Mouse (Mus musculus) testis, adult 2 months (tissue): ENCODE results near the gene Clcn1. TPM values are rescaled to one million over a fixed set of nuclear protein-coding genes. Genes with fewer than 3 reads are reported as not detected.

ENCODE experiments used
- H3K27ac ChIP-seq: fragments of 200-500 bp; 2 replicates; pipeline ENCODE4 v1.5.1; 2012; ENCODE audit warnings: low read depth, low read length; ENCODE audit not compliant: control insufficient read depth, insufficient read depth
- H3K27me3 ChIP-seq: fragments of 200-500 bp; 2 replicates; pipeline ENCODE4 v1.6.1; 2012; ENCODE audit warnings: mild to moderate bottlenecking, low read length, moderate library complexity; ENCODE audit not compliant: control insufficient read depth, insufficient read depth
- H3K36me3 ChIP-seq: fragments of 200-500 bp; 2 replicates; pipeline ENCODE4 v1.6.1; 2012; ENCODE audit warnings: mild to moderate bottlenecking, low read length; ENCODE audit not compliant: control insufficient read depth, insufficient read depth
- H3K4me1 ChIP-seq: fragments of 200-500 bp; 2 replicates; pipeline ENCODE4 v1.6.1; 2012; ENCODE audit warnings: low read length; ENCODE audit not compliant: control insufficient read depth, insufficient read depth
- H3K4me3 ChIP-seq: fragments of 200-500 bp; 2 replicates; pipeline ENCODE4 v1.5.1; 2012; ENCODE audit warnings: low read depth, mild to moderate bottlenecking, low read length, moderate library complexity, mixed read lengths; ENCODE audit not compliant: control insufficient read depth
- CTCF ChIP-seq: fragments of 200-500 bp; IDR thresholded peaks from 2 replicates; pipeline ENCODE4 v1.5.1; 2012; ENCODE audit warnings: low read depth, mild to moderate bottlenecking, inconsistent platforms, low read length, moderate library complexity; ENCODE audit not compliant: control insufficient read depth, insufficient read depth, insufficient replicate concordance
- POLR2A ChIP-seq: fragments of 200-500 bp; IDR thresholded peaks from 2 replicates; pipeline ENCODE4 v1.6.1; 2012; ENCODE audit warnings: low read depth, mild to moderate bottlenecking, inconsistent platforms, low read length, moderate library complexity; ENCODE audit not compliant: control insufficient read depth
- polyA plus RNA-seq: library from polyadenylated mRNA; depleted of rRNA; stranded (reverse); fragments of >200 nt; gene quantifications from 2 replicates; pipeline ENCODE4 v1.2.3, GENCODE M21; 2012

Clcn1 gene
- polyA plus RNA-seq, 1 experiment: 0.84 TPM

DNA sequence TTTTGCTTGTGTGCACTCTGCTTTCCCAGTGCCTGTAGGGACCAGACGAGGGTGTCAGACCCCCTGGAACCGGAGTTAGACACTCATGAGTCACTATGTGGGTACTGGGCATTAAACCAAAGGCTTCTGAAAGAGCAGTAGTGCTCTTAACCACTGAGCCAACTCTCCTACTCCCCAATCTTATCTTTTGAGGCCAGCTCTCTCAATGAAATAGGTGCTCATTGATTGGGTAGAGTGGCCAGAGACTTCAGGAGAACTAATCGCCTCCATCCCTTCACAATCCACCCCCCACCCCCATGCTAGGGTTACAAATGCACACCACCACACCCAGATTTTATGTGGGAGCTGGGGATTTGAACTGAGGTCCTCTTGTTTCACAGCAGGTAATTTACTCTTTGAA is 42.3 kb downstream of the Clcn1 start:
- no peak for TF ChIP-seq CTCF
- TF ChIP-seq POLR2A: no peak

DNA sequence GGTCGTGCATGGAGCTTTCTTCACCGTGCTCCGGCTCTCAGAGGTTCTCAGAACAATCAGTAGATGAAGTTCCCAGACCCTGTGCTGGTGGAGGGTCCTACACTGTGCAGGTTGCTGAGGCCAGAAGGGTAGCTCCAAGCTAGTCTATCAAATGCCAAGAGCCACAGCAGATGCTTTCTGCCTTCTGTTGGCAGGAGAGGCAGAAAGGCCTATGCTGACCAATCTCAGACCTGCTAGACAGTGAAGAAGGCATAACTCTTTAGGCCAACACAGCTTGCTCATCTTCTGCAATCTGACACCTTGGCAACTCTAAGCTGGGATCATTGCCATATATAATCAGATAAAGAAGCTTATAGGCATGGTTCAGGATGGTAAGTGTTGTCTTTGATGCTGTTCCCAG is 43.7 kb downstream of the Clcn1 start:
- no peak overlapping the region for H3K4me3 ChIP-seq
- H3K27ac ChIP-seq: no peak overlapping the region
- no peaks in the 10 kb centered on the region for H3K27me3 ChIP-seq
- H3K36me3 ChIP-seq: no peaks in the 10 kb centered on the region
- no peaks in the 10 kb centered on the region for H3K4me1 ChIP-seq
- TF ChIP-seq CTCF: no peak
- TF ChIP-seq POLR2A: no peak

More for the DNA sequence above, 42.3 kb downstream of the Clcn1 start:
- Histone ChIP-seq H3K4me3 (no peak overlapping the region), H3K27ac (no peak overlapping the region), H3K4me1 (peaks cover 4% of the 10 kb centered on the region), H3K36me3 (no peaks in the 10 kb centered on the region), H3K27me3 (peaks cover 4% of the 10 kb centered on the region; the same call in 1 of the 2 replicates)

DNA sequence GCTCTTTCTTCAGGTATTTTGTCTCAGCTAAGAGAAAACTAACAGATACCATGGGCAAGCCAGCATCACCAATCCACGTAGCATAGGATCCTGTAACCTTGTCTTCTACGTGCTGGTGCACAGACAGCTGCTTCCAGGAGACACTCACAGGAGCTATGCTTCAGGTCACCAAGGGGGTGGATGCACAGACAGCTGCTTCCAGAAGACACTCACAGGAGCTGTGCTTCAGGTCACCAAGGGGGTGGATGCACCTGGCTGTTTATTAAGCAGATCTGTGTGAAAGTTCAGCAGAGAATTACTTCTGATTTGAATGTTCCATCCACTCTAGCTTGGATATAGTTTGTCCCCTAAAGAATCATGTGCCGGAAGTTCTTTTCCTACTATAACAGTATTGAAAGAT is 44.5 kb downstream of the Clcn1 start:
- Histone ChIP-seq H3K27me3 (no peaks in the 10 kb centered on the region), H3K27ac (no peak overlapping the region), H3K4me1 (no peaks in the 10 kb centered on the region), H3K36me3 (no peaks in the 10 kb centered on the region), H3K4me3 (no peak overlapping the region)
- TF ChIP-seq POLR2A: no peak
- no peak for TF ChIP-seq CTCF

GRCm38 (mm10) chr6:42339189-42339588 is 52.7 kb downstream of the Clcn1 start:
- H3K4me1 ChIP-seq: no peaks in the 10 kb centered on the region
- TF ChIP-seq POLR2A (no peak), CTCF (no peak)
- H3K4me3 ChIP-seq: no peak overlapping the region
- H3K36me3 ChIP-seq: no peaks in the 10 kb centered on the region
- no peaks in the 10 kb centered on the region for H3K27me3 ChIP-seq
- H3K27ac ChIP-seq: no peak overlapping the region

DNA sequence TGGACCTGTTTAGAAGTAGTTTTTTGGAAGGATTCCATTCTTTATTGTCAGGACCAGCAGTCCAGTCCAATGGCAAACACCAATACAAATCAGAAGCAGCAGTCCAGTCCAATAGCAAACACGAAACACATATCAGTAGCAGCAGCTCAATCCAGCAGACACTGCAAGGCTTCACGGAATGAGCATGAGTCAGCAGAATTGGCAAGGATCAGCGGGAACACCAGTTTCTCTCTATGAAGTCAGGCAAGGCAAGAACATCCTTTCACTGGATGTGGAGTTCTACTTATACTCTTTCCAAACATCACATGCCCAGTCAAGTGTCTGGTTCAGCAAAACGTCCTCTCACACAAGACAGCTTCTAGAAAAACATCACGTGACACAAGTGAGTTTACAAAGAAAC is 53.5 kb downstream of the Clcn1 start:
- H3K27ac ChIP-seq: no peak overlapping the region
- H3K4me1 ChIP-seq: no peaks in the 10 kb centered on the region
- TF ChIP-seq CTCF: no peak
- TF ChIP-seq POLR2A: no peak
- H3K4me3 ChIP-seq: no peak overlapping the region
- H3K36me3 ChIP-seq: no peaks in the 10 kb centered on the region
- no peaks in the 10 kb centered on the region for H3K27me3 ChIP-seq

- no peak overlapping the region for H3K27ac ChIP-seq
- TF ChIP-seq CTCF (no peak), POLR2A (no peak)
- no peak overlapping the region for H3K4me3 ChIP-seq
- H3K36me3 ChIP-seq: no peaks in the 10 kb centered on the region
- H3K4me1 ChIP-seq: no peaks in the 10 kb centered on the region
- no peaks in the 10 kb centered on the region for H3K27me3 ChIP-seq
Measured at GRCm38 (mm10) chr6:42342171-42342570, 55.7 kb downstream of the Clcn1 start.

DNA sequence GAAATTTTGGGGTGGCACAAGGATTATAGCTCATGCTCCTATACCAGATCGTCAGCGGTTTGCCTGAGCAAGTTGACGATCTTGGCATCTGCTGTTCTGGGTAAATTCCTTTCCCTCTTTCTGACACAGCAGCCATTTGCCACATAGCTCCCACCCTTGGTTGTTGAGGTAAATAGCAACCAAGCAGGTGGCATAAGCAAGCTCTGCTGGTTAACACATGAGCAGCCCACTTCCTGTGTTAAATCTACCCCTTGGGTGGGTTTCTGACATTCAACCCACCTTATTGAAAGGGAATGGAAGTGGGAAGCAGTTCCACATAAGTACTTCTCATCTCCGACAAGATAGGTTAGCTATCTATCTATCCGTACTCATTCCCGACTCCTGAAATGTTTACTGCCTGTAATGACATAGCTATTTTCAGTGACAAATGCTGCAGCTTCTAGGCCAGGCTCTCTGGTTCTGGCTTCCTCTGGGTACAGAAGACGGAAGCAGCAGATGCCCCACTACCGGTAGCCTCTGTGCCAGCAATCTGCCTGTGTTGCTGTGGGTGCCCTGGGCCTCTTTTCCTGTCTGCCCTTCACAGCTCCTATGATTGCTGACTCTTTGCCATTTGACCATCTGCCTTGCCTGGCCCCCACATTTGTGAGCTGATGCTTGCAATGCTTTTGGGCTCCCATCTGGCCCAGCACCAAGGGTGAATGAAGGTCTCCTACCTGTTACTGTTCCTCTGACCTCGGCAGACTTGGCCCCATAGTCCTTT is 57.1 kb downstream of the Clcn1 start:
- no peak overlapping the region for H3K27ac ChIP-seq
- H3K4me3 ChIP-seq: no peak overlapping the region
- no peaks in the 10 kb centered on the region; the same call in 1 of the 2 replicates for H3K4me1 ChIP-seq
- TF ChIP-seq CTCF (no peak), POLR2A (no peak)
- H3K27me3 ChIP-seq: no peaks in the 10 kb centered on the region
- H3K36me3 ChIP-seq: no peaks in the 10 kb centered on the region
